Mouse (Mus musculus) CH12F3 (cell line): ENCODE measurements around the gene Dclre1a.
"Not testable (repeated sequence)": the region's sequence is repeated elsewhere in the genome, so short reads cannot be mapped to it uniquely, and the experiment has no call there.

Source experiments
- in situ Hi-C: fragments of 300-500 bp; cut with MboI; formaldehyde crosslinking; loops from 2 replicates; pipeline ENCODE4 v1.14.3; 2020; ENCODE audit warnings: low sequenced_read_pairs

The Dclre1a gene

DNA sequence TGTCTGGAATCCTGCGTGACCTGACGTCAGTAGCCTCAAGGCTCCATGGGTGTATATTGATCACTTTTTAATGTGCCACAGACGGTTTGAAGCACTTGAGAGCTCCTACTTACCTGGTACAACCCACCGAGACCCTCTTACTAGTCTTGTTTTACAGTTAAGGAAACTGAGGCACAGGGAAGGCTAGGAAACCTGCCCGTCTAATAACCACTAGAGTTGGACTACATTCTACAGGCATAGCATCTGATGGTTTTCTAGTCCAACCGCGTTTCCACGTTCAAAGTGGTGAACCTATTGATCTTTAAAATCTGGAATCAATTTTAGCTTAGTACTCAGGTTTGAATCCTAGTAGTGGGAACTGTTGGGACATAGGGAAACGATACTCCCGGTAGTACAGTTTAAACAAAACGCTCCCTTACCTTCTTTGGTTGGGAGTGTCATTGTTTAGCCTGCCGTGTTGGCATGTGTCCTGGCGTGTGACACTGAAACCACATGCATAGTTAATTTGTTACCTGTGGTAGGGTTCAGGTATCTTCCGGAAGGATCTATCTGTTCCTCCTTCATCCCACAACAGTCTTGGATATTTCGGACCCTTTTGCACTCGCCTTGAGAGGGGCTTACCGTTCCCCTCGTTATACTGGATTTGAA is 1.1 kb upstream of the Dclre1a start:
- in situ Hi-C loops = no loop called here

DNA sequence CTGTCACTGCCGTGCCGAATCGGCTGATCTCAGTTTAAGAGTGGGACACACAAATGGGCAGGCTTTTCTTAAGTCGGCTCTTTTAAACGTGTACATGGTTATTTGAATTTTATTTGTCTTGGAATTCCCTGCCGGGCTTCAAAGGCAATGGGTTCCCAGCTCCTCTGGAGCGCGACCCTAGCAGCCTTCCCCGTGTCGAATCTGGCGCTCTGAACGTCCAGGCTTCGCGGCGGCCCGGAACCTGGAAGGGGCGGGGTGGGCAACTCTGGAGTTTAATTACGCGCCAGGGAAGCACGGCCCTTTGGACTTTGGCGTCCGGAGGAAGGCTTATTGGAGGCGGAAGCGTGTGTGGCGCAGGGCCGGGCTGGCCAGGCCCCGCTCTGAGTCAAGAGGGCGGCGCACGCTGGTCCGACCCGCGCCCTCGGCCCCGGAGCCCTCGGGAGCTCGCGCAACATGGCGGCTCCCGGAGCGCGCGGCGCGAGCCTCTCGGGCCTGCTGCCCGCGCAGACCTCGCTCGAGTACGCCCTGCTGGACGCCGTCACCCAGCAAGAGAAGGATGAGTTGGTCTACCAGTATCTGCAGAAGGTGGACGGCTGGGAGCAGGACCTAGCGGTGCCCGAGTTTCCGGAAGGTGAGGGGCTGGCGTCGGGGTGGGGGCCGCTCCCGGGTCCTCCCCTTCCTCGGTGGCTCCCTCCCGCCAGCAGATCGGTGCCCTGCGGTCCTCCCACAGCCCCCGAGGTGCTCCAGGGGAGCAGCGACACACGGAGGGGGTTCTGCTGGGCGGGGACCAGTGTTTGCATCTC is 409 bp upstream of the Dclre1a start, which contains the start of gene Nhlrc2:
Nhlrc2 (plus strand) TSS at position 32 of the 803 bp plus-strand sequence.
- in situ Hi-C loops = no loop called here

DNA sequence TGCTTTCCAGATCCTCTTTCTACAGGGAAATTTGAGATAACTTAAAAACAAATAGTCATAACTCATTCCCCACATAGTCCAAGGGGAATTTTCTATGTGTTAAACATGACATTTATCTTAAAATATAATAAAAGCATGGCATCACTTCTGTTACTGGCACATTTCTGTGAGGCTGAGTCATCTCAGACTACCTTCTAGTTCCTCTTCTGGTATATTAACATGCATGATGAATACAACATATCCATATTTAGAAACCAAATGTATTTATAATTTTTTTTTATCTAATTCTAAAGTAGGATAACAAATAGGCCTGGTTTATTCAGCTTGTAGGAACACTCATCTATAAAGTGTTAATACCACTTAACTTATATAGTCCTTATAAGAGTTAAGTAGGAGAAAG is 2.0 kb downstream of the Dclre1a start:
- in situ Hi-C loops = no loop called here

DNA sequence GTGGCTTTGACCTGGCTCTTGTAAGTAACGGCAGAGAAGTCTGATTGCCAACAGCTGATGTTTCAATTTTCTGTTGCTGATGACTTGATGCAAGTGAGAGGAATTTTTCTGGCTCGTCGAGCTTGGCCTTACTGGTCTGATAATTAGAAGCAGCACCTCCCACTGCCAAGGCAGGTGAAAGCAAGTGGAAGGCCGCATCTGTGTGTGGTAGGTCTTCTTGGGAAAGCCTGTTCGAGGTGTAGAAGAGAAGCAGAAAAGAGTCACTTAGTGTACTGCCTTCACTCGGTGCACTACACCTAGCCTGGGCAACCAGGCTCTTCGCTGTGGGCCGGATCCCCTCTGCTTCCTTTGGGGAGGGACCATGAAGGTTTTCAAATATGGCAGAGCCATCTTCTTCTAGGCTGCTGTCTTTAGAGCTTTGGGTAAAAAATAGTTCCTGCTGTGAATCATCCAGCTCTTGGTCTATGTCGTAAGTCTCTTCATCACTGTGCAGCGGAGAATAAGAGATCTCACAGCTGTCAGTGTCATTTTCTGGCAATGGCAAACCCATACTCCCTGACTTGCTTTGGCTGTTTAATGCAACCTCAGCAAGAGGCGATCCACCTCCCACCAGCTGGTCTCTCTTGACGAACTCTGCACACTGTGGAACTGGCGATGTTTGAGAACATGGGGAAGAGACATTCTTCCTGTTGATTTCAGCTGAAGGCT is 3.2 kb downstream of the Dclre1a start:
- in situ Hi-C loops = no loop called here

DNA sequence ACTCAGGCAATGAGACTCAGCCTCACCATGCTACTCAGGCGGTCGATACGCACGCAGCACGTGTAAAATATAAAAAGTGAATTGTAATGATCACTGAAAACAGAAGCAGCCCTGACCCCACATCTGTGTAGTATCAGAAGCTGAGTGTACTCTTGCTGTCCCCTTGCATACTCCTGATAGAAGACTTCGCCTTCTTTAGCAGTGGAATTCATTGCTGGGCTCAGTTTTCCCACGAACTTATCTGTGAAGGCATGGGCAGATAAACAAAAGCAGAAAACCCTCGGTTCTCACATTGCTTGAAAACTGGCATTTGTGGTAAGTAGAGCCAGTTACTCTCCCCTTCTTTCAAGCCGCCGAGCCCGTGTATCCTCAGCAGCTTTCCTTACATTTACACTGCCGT is 4.7 kb downstream of the Dclre1a start:
- in situ Hi-C loops = no loop called here

DNA sequence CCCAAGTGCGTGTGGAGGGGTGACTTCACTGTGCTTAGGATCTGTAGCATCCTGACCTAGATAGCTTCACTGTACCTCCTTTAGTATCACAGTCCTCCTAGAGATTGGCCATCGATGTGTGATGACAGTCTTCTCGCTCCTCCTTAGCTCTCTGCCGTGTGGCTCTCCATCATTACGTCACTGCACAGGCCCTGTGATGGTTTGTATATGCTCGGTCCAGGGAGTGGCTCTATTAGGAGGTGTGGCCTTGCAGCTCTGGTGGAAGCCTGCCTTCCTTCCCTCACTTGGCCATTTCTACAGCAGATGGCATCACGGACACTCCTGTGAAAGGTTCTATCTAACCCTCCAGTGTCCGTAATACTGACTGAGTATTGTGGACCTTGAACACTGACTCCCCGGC is 12.3 kb downstream of the Dclre1a start:
- in situ Hi-C loops = no loop called here

DNA sequence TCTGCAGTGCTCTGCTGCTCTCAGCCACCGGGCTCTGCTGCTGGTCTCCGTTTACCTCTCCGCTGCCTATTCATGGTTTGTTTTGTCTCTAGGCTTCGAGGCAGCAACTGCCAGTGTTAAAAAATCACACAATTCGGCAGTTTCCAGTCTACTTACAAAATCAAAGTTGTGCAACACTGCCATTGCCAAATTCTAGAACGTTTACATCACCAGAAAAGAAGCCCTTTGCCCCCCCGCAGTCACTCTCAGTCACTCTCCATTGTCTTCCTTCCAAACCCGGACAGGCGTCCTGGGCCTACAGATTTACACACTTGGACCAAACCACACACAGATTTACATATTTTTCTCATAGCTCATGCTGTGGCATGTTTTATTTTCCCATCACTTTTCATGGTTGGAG is 13.0 kb downstream of the Dclre1a start:
- in situ Hi-C loops = no loop called here

DNA sequence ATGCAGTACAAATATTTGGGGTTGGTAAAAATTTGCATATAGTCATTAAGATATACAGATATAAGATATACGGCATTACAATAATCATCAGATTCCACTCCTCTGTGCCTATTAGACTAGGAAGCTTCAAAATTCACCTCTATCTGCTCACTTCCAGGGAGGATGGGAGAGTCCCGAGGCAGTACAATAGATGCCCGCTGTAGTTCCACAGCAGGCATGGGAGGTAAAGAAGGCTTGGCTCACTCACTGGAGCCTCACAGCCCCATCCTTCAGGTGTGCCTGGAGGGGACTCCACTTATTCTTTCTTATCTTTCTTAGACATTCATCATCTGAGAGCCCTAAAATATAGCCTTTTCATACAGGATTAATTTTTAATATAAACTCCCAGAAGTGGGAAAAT is 13.7 kb downstream of the Dclre1a start:
- in situ Hi-C loops = no loop called here

DNA sequence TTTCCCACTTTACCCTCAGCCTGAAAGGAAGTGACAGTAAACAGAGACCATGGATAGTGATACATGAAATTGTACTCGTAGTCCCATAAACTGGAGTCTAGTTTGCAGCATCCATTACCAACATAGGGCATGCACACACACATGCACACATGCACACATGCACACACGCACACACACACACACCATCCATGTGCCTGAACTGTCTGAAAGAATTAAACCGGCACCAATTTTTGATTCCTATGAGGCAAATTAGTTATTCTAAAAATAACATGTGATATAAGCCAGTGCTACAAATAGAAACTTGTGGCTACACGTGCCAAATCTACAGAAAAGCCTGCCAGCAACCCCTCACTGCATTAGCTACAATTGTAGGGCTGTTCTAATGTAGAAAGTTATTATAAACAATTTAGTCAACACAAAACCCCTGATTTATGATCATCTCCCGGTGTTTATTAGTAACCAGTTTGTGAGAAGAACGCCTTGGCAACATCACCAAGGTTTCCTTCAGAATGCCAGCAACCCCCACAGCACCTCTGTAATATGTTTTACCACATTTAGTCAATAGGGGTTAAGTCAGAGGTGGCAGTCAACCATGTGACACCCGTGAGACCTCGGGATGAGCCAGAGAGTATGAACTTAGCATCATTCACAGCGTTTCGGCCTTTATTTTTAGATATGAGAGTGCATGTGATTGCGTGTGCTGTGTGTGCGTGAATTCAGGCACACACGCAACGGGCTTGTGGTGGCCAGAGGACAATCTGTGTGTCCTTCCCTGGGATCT is 14.5 kb downstream of the Dclre1a start:
- in situ Hi-C loops = no loop called here

DNA sequence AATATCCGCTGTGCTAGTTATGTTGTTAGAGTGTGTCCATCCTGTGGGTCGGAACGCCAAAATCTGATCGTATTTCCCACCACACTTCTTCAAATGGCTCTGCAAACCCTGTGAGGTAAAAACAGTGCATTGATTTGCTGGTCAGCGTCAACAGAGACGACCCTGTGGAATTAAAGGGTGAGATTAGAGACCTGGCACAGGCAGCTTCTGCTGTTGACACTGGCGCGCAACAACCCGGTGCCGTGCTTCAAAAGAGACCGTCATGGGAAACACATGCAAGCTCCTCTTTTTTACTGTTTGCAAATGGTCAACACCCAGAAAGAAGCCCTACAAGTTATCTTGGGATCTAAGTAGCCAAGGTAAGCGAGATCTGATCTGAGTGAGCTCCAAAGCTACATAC is 16.8 kb downstream of the Dclre1a start:
- in situ Hi-C loops = no loop called here

DNA sequence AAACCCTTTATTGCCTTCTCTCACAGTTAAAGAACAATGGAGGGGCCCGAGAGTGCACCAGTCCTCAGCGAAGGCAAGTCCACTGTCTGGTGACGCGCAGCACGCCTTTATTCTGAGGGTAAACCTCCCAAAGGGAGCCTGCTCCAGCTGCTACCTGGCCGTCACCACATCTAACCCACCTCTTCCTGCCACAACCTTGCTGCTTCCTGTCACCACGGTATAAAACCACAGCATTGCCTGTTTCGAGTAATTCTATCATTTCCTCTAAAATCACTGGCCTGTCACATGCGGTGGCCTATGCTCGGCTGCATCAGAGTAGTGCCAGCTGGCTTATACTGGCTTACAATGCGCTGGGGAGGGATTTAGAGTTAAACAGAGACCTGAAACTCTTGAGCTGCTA is 17.5 kb downstream of the Dclre1a start:
- in situ Hi-C loops = not testable (repeated sequence)

DNA sequence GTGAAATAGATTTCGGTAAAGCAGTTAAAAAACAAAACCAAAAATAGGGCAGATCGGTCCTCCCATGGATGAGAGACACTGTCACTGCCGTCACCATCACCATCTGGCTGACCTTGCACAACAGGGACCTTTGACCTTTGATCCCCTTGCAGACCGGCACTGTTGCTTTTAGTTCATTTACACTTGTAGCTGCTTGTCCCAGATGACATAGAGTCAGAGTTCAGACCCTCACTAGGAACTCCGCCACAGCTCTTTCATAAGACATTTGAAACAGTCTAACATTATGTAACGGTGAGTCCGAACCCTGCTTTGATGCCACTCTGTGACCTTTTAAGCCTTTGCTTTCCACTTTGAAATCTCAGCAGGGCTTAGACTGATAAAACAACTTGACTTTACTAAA is 28.6 kb downstream of the Dclre1a start:
- in situ Hi-C loops = not testable (repeated sequence)

DNA sequence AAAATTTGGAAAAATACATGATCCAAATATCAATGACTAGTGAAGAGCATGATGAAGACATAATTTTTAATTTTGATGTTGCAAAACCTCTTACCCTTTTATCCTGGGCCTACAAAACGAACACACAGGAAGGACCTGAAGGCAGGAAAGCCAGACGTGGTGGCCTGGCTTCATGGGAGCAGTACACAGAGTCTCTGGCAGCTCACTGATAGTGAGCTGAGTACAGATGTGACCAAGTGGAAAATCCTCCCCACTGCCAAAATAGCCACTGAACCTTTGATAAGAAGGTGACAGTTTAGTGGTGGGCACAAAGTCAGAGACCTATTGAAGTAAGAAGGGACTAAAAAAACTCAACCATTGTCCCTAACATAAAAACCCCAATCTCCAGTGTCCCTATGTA is 34.5 kb downstream of the Dclre1a start:
- in situ Hi-C loops = not testable (repeated sequence)

DNA sequence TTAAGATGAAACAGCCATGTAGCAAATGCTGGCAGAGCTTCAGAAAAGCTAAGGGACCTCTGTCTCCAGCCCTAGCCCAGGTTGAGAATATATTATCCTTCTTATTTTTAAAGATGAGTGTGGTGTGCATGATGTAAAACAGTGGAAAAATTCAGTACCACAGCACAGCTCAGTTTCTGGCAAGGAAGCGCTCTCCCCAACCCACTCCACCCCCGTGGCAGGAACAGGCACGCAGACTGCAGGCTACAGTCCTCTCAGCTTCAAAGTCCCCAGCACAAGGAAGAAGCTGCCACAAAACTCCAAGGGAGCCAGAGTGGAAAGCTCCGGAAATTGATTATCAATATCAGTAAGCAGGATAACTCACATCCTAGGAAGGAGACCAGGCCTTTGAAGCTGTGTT is 36.8 kb downstream of the Dclre1a start:
- in situ Hi-C loops = not testable (repeated sequence)

DNA sequence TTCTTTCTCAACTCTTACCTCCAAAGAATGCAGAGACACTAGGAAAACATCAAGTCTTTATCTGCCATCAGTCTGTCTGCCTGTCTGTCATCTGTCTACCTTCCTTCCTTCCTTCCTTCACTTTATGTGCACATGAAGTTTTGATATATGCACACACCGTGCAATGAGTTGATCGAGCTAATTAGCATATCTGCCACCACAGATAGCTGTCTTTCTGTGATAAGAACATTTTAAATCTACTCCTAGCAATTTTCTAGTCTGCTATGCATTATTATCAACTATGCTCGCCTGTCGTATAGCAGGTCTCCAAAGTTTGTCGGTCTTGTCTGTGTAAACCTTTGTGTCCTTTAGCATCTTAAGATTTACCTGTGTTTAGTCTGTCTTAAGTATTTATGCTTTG is 44.5 kb downstream of the Dclre1a start:
- in situ Hi-C loops = not testable (repeated sequence)

DNA sequence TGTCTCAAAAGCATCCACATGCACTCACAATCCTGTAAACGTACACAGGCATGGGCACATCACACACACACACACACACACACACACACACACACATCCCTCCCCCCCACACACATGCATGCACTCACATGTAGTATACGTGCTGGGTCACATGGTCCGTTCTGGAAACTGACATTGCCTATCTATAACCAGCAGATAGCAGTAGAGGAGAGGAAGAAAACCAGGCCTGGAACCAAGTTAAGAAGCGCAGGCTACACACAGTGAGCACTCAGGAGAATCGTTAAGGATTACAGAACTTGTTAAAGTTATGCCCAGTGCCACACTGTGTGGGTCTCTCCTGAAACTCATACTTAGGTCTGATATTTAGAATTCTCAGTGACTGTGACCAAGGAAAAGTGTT is 45.0 kb downstream of the Dclre1a start:
- in situ Hi-C loops = not testable (repeated sequence)

DNA sequence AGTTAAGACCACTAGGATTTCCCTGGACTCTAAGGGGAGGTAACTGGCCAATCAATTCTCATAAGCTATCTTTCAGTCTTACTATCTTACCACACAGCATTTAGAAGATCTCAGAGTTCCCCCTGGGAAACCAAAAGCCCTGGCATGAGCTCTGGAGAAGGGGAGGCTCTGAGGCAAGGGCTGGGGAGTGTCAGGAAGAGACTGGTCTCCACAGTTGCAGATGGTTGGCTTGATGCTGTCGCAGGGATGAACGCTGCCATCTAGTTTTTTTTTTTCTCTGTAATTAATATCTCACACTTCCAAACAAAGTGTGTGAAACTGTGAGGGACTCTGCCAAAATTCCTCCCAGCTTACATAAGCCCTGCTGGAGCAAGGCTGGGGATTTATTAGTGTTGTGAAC is 53.9 kb downstream of the Dclre1a start:
- in situ Hi-C loops = not testable (repeated sequence)

DNA sequence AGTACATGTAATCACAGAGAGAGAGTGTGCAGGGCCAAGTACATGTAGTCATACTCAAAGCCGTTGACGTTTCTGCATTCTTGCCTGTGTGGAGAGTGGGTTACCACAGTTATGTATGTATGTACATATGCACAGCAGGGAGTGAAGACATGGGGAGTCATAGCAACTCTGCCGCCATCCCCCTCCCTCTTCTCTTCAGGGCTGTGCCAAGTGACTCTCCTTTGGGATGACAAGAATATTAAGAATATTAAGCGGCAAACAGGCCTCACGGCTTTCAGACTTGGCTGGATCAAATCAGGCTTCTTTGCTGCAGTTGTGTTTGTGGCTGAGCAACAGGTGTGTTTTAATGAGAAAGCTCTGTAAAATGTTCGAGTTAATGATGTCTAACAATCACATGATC is 58.4 kb downstream of the Dclre1a start:
- in situ Hi-C loops = no loop called here

DNA sequence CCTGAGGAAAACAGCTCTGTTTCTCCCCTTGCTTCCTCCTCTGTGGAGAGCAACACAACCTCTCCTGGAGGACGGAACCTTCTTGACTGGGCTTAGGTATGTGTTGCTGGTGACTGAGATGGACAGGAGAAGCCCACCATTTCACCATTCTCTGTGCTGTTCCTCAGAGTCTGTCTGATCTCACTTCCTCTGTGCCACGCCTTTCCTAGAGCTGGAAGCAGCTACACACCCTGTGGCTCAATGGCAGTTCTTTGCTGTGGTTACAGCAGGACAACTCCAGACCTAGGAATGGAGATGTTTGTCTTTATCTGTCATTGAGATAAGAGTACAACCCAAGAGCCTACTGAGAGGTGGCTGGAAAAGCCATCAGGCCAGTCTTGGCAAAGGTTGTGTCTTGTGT is 60.7 kb downstream of the Dclre1a start:
- in situ Hi-C loops = no loop called here

DNA sequence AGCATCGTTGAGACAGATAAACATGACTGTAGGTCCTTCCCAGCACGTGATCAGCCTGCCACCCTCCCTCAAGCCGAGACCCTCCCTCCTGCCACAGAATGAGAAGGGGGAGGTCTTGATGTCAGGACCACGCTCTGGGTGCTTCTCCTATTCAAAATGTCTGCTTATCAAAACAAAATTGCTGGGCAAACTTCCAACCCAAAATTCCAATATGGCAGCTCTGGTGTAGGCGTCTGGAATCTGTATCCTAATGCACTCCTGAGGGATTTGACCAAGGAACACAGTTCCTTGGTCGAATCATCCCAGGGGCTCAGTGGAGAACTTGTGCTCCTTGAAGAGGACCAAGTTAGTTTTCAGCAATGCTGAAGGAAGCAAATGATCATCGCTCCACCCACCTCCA is 61.1 kb downstream of the Dclre1a start:
- in situ Hi-C loops = no loop called here
